ENCODE assay signal across 25 mouse cellular contexts in genomic region chr11:85485197-85485940, GRCm38 (mm10).
DNase-seq lines count a peak whose midpoint lies in the region; ATAC-seq and TF ChIP-seq lines count a peak whose summit lies in the region.
"Had no signal": no experiment of that assay in that cellular context is flagged by ENCODE, and none has a peak within 500 bp of the region (broad histone marks: within the 10 kb centered on the region; RNA-seq: fewer than 3 reads in every experiment).

No protein-coding gene starts in this region.

- TF ChIP-seq CTCF in intestine, postnatal 0 days (IDR thresholded peaks at IDR 0.05; ENCODE audit: low read depth): no peak
- no peak for TF ChIP-seq CTCF in lung, embryonic 14.5 days (IDR thresholded peaks at IDR 0.05; ENCODE audit: low read depth)
- no peak for TF ChIP-seq CTCF in lung, adult 2 months (IDR thresholded peaks at IDR 0.05; ENCODE audit: insufficient read depth, low read length)
- no peak for TF ChIP-seq CTCF in stomach, postnatal 0 days (IDR thresholded peaks at IDR 0.05; ENCODE audit: low read depth)

- peak overlapping the region; percentile 23; the same call in 1 of the 2 replicates for H3K27ac ChIP-seq in intestine, embryonic 16.5 days (ENCODE audit: low read length)
- no peak overlapping the region for H3K27ac ChIP-seq in intestine, postnatal 0 days (ENCODE audit: low read depth, low read length)
- peak overlapping the region; percentile 44; the same call in 1 of the 2 replicates for H3K27ac ChIP-seq in lung, embryonic 14.5 days (ENCODE audit: low read depth)
- H3K27ac ChIP-seq in lung, embryonic 16.5 days (ENCODE audit: low read length): peak overlapping the region; percentile 82
- H3K27ac ChIP-seq in stomach, embryonic 14.5 days (ENCODE audit: low read length): peak overlapping the region; percentile 7; the same call in 1 of the 2 replicates
- no peak overlapping the region for H3K27ac ChIP-seq in stomach, postnatal 0 days (replicated peaks)
- H3K27ac ChIP-seq: embryonic facial prominence, embryonic 12.5 days; forebrain, embryonic 13.5 days had no signal

- TF ChIP-seq POLR2A in lung, adult 2 months (IDR thresholded peaks at IDR 0.05; ENCODE audit: borderline replicate concordance, extremely low read depth, low read depth, low read length): no peak

- no peaks in the 10 kb centered on the region for H3K27me3 ChIP-seq in intestine, embryonic 16.5 days (replicated peaks; ENCODE audit: control insufficient read depth, insufficient read depth, low read length)
- H3K27me3 ChIP-seq in intestine, postnatal 0 days (replicated peaks; ENCODE audit: control insufficient read depth, insufficient read depth, low read length): no peaks in the 10 kb centered on the region
- no peaks in the 10 kb centered on the region for H3K27me3 ChIP-seq in lung, embryonic 14.5 days (ENCODE audit: insufficient read depth, low read length)
- H3K27me3 ChIP-seq in lung, embryonic 16.5 days (ENCODE audit: control insufficient read depth, insufficient read depth, low read depth, low read length): no peaks in the 10 kb centered on the region
- H3K27me3 ChIP-seq in stomach, embryonic 14.5 days (ENCODE audit: control insufficient read depth, insufficient read depth, low read length): no peaks in the 10 kb centered on the region
- no peaks in the 10 kb centered on the region for H3K27me3 ChIP-seq in stomach, postnatal 0 days (ENCODE audit: control insufficient read depth, insufficient read depth, low read length)
- H3K27me3 ChIP-seq: CH12.LX; embryonic facial prominence, embryonic 12.5 days; Patski had no signal

- TF ChIP-seq EP300 in stomach, postnatal 0 days (optimal IDR thresholded peaks at IDR 0.05): no peak

- H3K9me3 ChIP-seq in intestine, embryonic 16.5 days (ENCODE audit: control insufficient read depth, low read length): no peaks in the 10 kb centered on the region
- H3K9me3 ChIP-seq in intestine, postnatal 0 days (ENCODE audit: control insufficient read depth): no peaks in the 10 kb centered on the region
- H3K9me3 ChIP-seq in lung, embryonic 14.5 days (ENCODE audit: low read depth, low read length): no peaks in the 10 kb centered on the region
- no peaks in the 10 kb centered on the region for H3K9me3 ChIP-seq in lung, embryonic 16.5 days (ENCODE audit: control insufficient read depth, low read length)
- H3K9me3 ChIP-seq in stomach, embryonic 14.5 days (ENCODE audit: control insufficient read depth, low read depth, low read length): no peaks in the 10 kb centered on the region
- no peaks in the 10 kb centered on the region for H3K9me3 ChIP-seq in stomach, postnatal 0 days (ENCODE audit: control insufficient read depth, low read length)
- H3K9me3 ChIP-seq: embryonic facial prominence, embryonic 10.5 days; embryonic facial prominence, embryonic 12.5 days; forebrain, embryonic 13.5 days; G1E had no signal

- peak; percentile 50 for DNase-seq in lung, embryonic 14.5 days
- no peak for DNase-seq in lung, postnatal 36 days
- DNase-seq in lung, adult 2 months: no peak
- no peak for DNase-seq in stomach, postnatal 0 days (ENCODE audit: low spot score)
- DNase-seq: adrenal gland, adult 8-10 months; adrenal gland, postnatal 14 days; adrenal gland, postnatal 36 days; B cell, adult 2 months; cerebellum, adult 11-12 months; cerebellum, adult 2 months; cerebellum, adult 9-10 months; cerebellum, postnatal 10 days; cerebellum, postnatal 25 days had no signal

- no peak overlapping the region for H3K4me3 ChIP-seq in intestine, embryonic 16.5 days (ENCODE audit: low read length)
- no peak overlapping the region for H3K4me3 ChIP-seq in intestine, postnatal 0 days (ENCODE audit: low read depth, low read length)
- no peak overlapping the region for H3K4me3 ChIP-seq in lung, embryonic 14.5 days (ENCODE audit: low read depth, low read length)
- H3K4me3 ChIP-seq in lung, embryonic 16.5 days (ENCODE audit: low read length): no peak overlapping the region
- no peak overlapping the region for H3K4me3 ChIP-seq in lung, adult 2 months (replicated peaks; ENCODE audit: extremely low read depth, low read depth, low read length)
- no peak overlapping the region for H3K4me3 ChIP-seq in stomach, embryonic 14.5 days (ENCODE audit: low read depth, low read length)
- no peak overlapping the region for H3K4me3 ChIP-seq in stomach, postnatal 0 days (ENCODE audit: low read depth, low read length)
- H3K4me3 ChIP-seq: embryonic facial prominence, embryonic 10.5 days; embryonic facial prominence, embryonic 12.5 days; forebrain, embryonic 13.5 days had no signal

- no peak overlapping the region for H3K4me2 ChIP-seq in intestine, embryonic 16.5 days (ENCODE audit: low read depth, low read length)
- H3K4me2 ChIP-seq in intestine, postnatal 0 days (replicated peaks; ENCODE audit: low read depth): no peak overlapping the region
- H3K4me2 ChIP-seq in lung, embryonic 14.5 days: no peak overlapping the region
- H3K4me2 ChIP-seq in lung, embryonic 16.5 days (ENCODE audit: low read depth, low read length): no peak overlapping the region
- H3K4me2 ChIP-seq in stomach, embryonic 14.5 days (replicated peaks; ENCODE audit: low read depth, low read length): no peak overlapping the region
- H3K4me2 ChIP-seq in stomach, postnatal 0 days (replicated peaks; ENCODE audit: low read depth): no peak overlapping the region
- H3K4me2 ChIP-seq: embryonic facial prominence, embryonic 12.5 days; forebrain, embryonic 13.5 days had no signal

- WGBS in intestine, embryonic 16.5 days: 71% methylated on average over 6 of the region's 6 CpGs
- WGBS in intestine, postnatal 0 days: 73% methylated on average over 6 of the region's 6 CpGs
- WGBS in lung, embryonic 14.5 days: 71% methylated on average over 6 of the region's 6 CpGs
- 62% methylated on average over 6 of the region's 6 CpGs for WGBS in lung, embryonic 16.5 days
- WGBS in lung, adult 2 months: 72% methylated on average over 6 of the region's 6 CpGs
- WGBS in stomach, embryonic 14.5 days: 78% methylated on average over 6 of the region's 6 CpGs
- WGBS in stomach, postnatal 0 days: 70% methylated on average over 6 of the region's 6 CpGs

- no peak overlapping the region for H3K9ac ChIP-seq in intestine, embryonic 16.5 days (ENCODE audit: low read depth, low read length)
- no peak overlapping the region for H3K9ac ChIP-seq in intestine, postnatal 0 days (ENCODE audit: low read depth, low read length)
- H3K9ac ChIP-seq in lung, embryonic 14.5 days: no peak overlapping the region
- H3K9ac ChIP-seq in lung, embryonic 16.5 days (ENCODE audit: low read length): no peak overlapping the region
- H3K9ac ChIP-seq in stomach, embryonic 14.5 days (replicated peaks; ENCODE audit: low read depth, low read length): no peak overlapping the region
- H3K9ac ChIP-seq in stomach, postnatal 0 days (ENCODE audit: low read length): no peak overlapping the region
- H3K9ac ChIP-seq: embryonic facial prominence, embryonic 12.5 days; forebrain, embryonic 13.5 days had no signal

- no peaks in the 10 kb centered on the region for H3K36me3 ChIP-seq in intestine, embryonic 16.5 days (ENCODE audit: control insufficient read depth, insufficient read depth, low read length)
- H3K36me3 ChIP-seq in intestine, postnatal 0 days (ENCODE audit: control insufficient read depth, insufficient read depth): no peaks in the 10 kb centered on the region; the same call in 1 of the 2 replicates
- H3K36me3 ChIP-seq in lung, embryonic 14.5 days (ENCODE audit: insufficient read depth): no peaks in the 10 kb centered on the region
- no peaks in the 10 kb centered on the region for H3K36me3 ChIP-seq in lung, embryonic 16.5 days (ENCODE audit: control insufficient read depth, insufficient read depth, low read length)
- H3K36me3 ChIP-seq in stomach, embryonic 14.5 days (ENCODE audit: control insufficient read depth, insufficient read depth, low read length): no peaks in the 10 kb centered on the region
- no peaks in the 10 kb centered on the region for H3K36me3 ChIP-seq in stomach, postnatal 0 days (ENCODE audit: control insufficient read depth, insufficient read depth, low read length)
- H3K36me3 ChIP-seq: embryonic facial prominence, embryonic 10.5 days; embryonic facial prominence, embryonic 12.5 days; G1E had no signal

- no peak for ATAC-seq in intestine, embryonic 16.5 days
- no peak for ATAC-seq in intestine, postnatal 0 days
- ATAC-seq in lung, embryonic 14.5 days (ENCODE audit: insufficient read depth): no peak
- peak; percentile 77 for ATAC-seq in lung, embryonic 16.5 days (ENCODE audit: low read depth)
- no peak for ATAC-seq in stomach, embryonic 14.5 days (ENCODE audit: insufficient number of reproducible peaks, insufficient read depth, low FRiP score, low read depth)
- ATAC-seq in stomach, postnatal 0 days (ENCODE audit: low FRiP score, low TSS enrichment): no peak
- ATAC-seq: activated CD4-positive, CD25-positive, alpha-beta regulatory T cell, adult 4 months; CD4-positive, CD25-positive, alpha-beta regulatory T cell, adult 4 months; forebrain, embryonic 13.5 days; Patski had no signal

- H3K4me1 ChIP-seq in intestine, embryonic 16.5 days (ENCODE audit: control insufficient read depth, insufficient read depth, low read length): no peaks in the 10 kb centered on the region
- H3K4me1 ChIP-seq in intestine, postnatal 0 days (replicated peaks; ENCODE audit: control insufficient read depth, insufficient read depth, low read length): no peaks in the 10 kb centered on the region
- peaks cover 4% of the 10 kb centered on the region; the same call in 1 of the 2 replicates for H3K4me1 ChIP-seq in lung, embryonic 14.5 days (ENCODE audit: insufficient read depth)
- H3K4me1 ChIP-seq in lung, embryonic 16.5 days (replicated peaks; ENCODE audit: control insufficient read depth, insufficient read depth, low read length): peaks cover 2% of the 10 kb centered on the region; the same call in 1 of the 2 replicates
- peaks cover 2% of the 10 kb centered on the region; the same call in 1 of the 2 replicates for H3K4me1 ChIP-seq in lung, adult 2 months (ENCODE audit: control insufficient read depth, insufficient read depth, low read length)
- H3K4me1 ChIP-seq in stomach, embryonic 14.5 days (ENCODE audit: control insufficient read depth, insufficient read depth, low read length): no peaks in the 10 kb centered on the region
- H3K4me1 ChIP-seq in stomach, postnatal 0 days (replicated peaks; ENCODE audit: control insufficient read depth, insufficient read depth): no peaks in the 10 kb centered on the region
- H3K4me1 ChIP-seq: forebrain, embryonic 13.5 days had no signal

Comparison
In these comparisons a context has a peak if more than half of its experiments do, and no peak if none do; other contexts are left out.
1. H3K27ac ChIP-seq: peak in intestine, embryonic 16.5 days (single experiment), lung, embryonic 14.5 days (single experiment), lung, embryonic 16.5 days (single experiment) and stomach, embryonic 14.5 days (single experiment); none in intestine, postnatal 0 days (single experiment) and stomach, postnatal 0 days (single experiment).